Mouse (Mus musculus) E14TG2a.4 (cell line): ENCODE measurements at regions not wholly inside any gene's neighbourhood (a gene's known extent, or its start where the extent isn't known, plus 50 kb on each side); places are given as distances from the start of the nearest gene placed in this dataset.

Experiments
- H3K27me3 ChIP-seq: 2 replicates; pipeline ENCODE4 v1.6.1; 2014; ENCODE audit warnings: low read length, control low read depth; ENCODE audit not compliant: insufficient read depth
- H3K36me3 ChIP-seq: 2 replicates; pipeline ENCODE4 v1.6.1; 2014; ENCODE audit warnings: low read length, control low read depth; ENCODE audit not compliant: insufficient read depth
- H3K4me1 ChIP-seq: replicated peaks from 2 replicates; pipeline ENCODE4 v1.6.1; 2014; ENCODE audit warnings: low read depth, low read length, control low read depth
- H3K4me3 ChIP-seq: replicated peaks from 2 replicates; pipeline ENCODE4 v1.5.1; 2014; ENCODE audit warnings: mild to moderate bottlenecking, low read length
- H3K9me3 ChIP-seq: 2 replicates; pipeline ENCODE4 v1.6.1; 2014; ENCODE audit warnings: low read length, control low read depth
- CTCF ChIP-seq: conservative IDR thresholded peaks from 2 replicates; pipeline ENCODE4 v1.5.1; 2014; ENCODE audit warnings: low read length
- NANOG ChIP-seq: IDR thresholded peaks from 2 replicates; pipeline ENCODE4 v1.6.1; 2014; ENCODE audit warnings: borderline replicate concordance, low read length, mixed read lengths
- POU5F1 ChIP-seq: IDR thresholded peaks from 2 replicates; pipeline ENCODE4 v1.6.1; 2014; ENCODE audit warnings: low read length, borderline replicate concordance

DNA sequence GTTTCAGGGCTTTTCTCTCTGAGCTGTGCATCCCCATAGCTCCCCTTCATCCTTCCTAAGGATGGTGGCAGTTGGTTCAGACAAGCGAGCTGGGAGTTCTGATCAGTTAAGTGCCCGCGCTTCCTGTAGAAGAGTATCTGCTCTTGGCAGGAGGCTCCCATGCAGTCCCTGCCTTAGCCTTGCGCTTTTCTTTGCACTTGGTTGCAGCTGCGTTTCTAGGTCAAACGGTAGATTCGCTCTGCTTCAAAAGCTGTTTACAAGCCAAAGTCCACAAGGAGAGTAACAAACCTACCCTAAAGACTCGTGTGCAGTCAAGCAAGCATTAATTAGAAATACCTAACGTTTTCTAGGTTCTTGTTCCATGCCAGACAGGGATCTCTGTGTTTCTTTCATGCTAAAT lies 122.6 kb downstream of the Alg10b start:
- no peaks in the 10 kb centered on the region for H3K36me3 ChIP-seq
- H3K4me3 ChIP-seq: no peak overlapping the region
- TF ChIP-seq NANOG: no peak
- no peak for TF ChIP-seq POU5F1
- H3K4me1 ChIP-seq: no peaks in the 10 kb centered on the region
- H3K27me3 ChIP-seq: no peaks in the 10 kb centered on the region
- H3K9me3 ChIP-seq: no peaks in the 10 kb centered on the region

- Histone ChIP-seq H3K36me3 (no peaks in the 10 kb centered on the region), H3K4me1 (no peaks in the 10 kb centered on the region), H3K9me3 (no peaks in the 10 kb centered on the region), H3K4me3 (no peak overlapping the region), H3K27me3 (no peaks in the 10 kb centered on the region)
- no peak for TF ChIP-seq POU5F1
- TF ChIP-seq CTCF: no peak
- TF ChIP-seq NANOG: no peak
Measured at GRCm38 (mm10) chr15:90351898-90352297, 127.8 kb downstream of the Alg10b start.

- H3K9me3 ChIP-seq: peaks cover 6% of the 10 kb centered on the region; the same call in 1 of the 2 replicates
- no peaks in the 10 kb centered on the region for H3K4me1 ChIP-seq
- H3K36me3 ChIP-seq: no peaks in the 10 kb centered on the region
- no peaks in the 10 kb centered on the region for H3K27me3 ChIP-seq
- H3K4me3 ChIP-seq: no peak overlapping the region
- TF ChIP-seq NANOG: no peak
- no peak for TF ChIP-seq CTCF
- no peak for TF ChIP-seq POU5F1
Measured at GRCm38 (mm10) chr15:90365656-90366055, 141.5 kb downstream of the Alg10b start.

DNA sequence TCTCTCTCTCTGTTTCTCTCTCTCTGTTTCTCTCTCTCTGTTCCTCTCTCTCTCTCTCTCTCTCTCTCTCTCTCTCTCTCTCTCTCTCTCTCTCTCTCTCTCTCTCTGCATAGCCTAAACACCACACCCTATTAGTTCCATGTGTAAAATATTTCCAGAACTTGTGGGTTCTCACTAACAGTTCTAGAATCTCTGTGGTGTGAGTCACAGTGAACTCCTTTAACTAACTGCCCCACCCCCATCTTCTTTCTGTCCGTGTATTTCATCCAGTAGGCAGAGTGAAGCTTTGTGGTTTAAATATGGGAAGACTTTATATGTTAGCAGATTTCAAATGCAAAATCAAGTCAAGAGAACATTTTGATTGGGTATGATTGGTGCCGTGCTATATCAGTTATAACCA lies 153.8 kb downstream of the Alg10b start:
- Histone ChIP-seq H3K27me3 (no peaks in the 10 kb centered on the region), H3K4me3 (no peak overlapping the region), H3K9me3 (no peaks in the 10 kb centered on the region), H3K36me3 (no peaks in the 10 kb centered on the region), H3K4me1 (no peaks in the 10 kb centered on the region)
- no peak for TF ChIP-seq CTCF
- TF ChIP-seq NANOG: no peak
- TF ChIP-seq POU5F1: no peak

GRCm38 (mm10) chr15:90396961-90397360 lies 172.8 kb downstream of the Alg10b start:
- Histone ChIP-seq H3K4me1 (no peaks in the 10 kb centered on the region), H3K36me3 (no peaks in the 10 kb centered on the region), H3K4me3 (no peak overlapping the region), H3K27me3 (no peaks in the 10 kb centered on the region), H3K9me3 (no peaks in the 10 kb centered on the region)
- TF ChIP-seq POU5F1 (no peak), CTCF (no peak), NANOG (no peak)

GRCm38 (mm10) chr15:90397691-90398377 lies 173.7 kb downstream of the Alg10b start:
- TF ChIP-seq NANOG: no peak
- TF ChIP-seq POU5F1: no peak
- TF ChIP-seq CTCF: no peak
- no peaks in the 10 kb centered on the region for H3K9me3 ChIP-seq
- no peaks in the 10 kb centered on the region for H3K27me3 ChIP-seq
- no peaks in the 10 kb centered on the region for H3K4me1 ChIP-seq
- no peak overlapping the region for H3K4me3 ChIP-seq
- no peaks in the 10 kb centered on the region for H3K36me3 ChIP-seq

GRCm38 (mm10) chr15:90400326-90401280 lies 176.5 kb downstream of the Alg10b start:
- Histone ChIP-seq H3K4me1 (no peaks in the 10 kb centered on the region), H3K36me3 (no peaks in the 10 kb centered on the region), H3K27me3 (no peaks in the 10 kb centered on the region), H3K9me3 (no peaks in the 10 kb centered on the region), H3K4me3 (no peak overlapping the region)
- no peak for TF ChIP-seq POU5F1
- no peak for TF ChIP-seq CTCF
- no peak for TF ChIP-seq NANOG

- Histone ChIP-seq H3K4me1 (no peaks in the 10 kb centered on the region), H3K27me3 (no peaks in the 10 kb centered on the region), H3K4me3 (no peak overlapping the region), H3K9me3 (no peaks in the 10 kb centered on the region), H3K36me3 (no peaks in the 10 kb centered on the region)
- TF ChIP-seq NANOG: no peak
- peak; percentile 53 for TF ChIP-seq CTCF
Measured at GRCm38 (mm10) chr15:90420776-90421175, 196.7 kb downstream of the Alg10b start.
